ENCODE assay signal across 8 mouse cellular contexts in genomic region chr17:11962808-11963207, GRCm38 (mm10).
A peak's percentile ranks its signal among the peaks of the same experiment; 100 is the strongest.
DNase-seq lines count a peak whose midpoint lies in the region; ATAC-seq and TF ChIP-seq lines count a peak whose summit lies in the region.

No protein-coding gene starts in this region.

- ATAC-seq in intestine, embryonic 14.5 days (replicated peaks; ENCODE audit: low FRiP score, low TSS enrichment, low read depth) = no peak
- ATAC-seq in intestine, postnatal 0 days = no peak

- H3K4me3 ChIP-seq in intestine, embryonic 14.5 days (ENCODE audit: low read depth, low read length) = no peak overlapping the region
- no peak overlapping the region for H3K4me3 ChIP-seq in intestine, postnatal 0 days (ENCODE audit: low read depth, low read length)

- WGBS in intestine, embryonic 14.5 days = 24% methylated on average over 11 of the region's 11 CpGs
- WGBS in intestine, postnatal 0 days = 21% methylated on average over 11 of the region's 11 CpGs

- no peaks in the 10 kb centered on the region for H3K36me3 ChIP-seq in intestine, embryonic 14.5 days (ENCODE audit: control insufficient read depth, insufficient read depth, low read length)
- no peaks in the 10 kb centered on the region for H3K36me3 ChIP-seq in intestine, postnatal 0 days (ENCODE audit: control insufficient read depth, insufficient read depth)

- no peaks in the 10 kb centered on the region for H3K27me3 ChIP-seq in intestine, embryonic 14.5 days (replicated peaks; ENCODE audit: control insufficient read depth, insufficient read depth, low read length)
- H3K27me3 ChIP-seq in intestine, postnatal 0 days (replicated peaks; ENCODE audit: control insufficient read depth, insufficient read depth, low read length) = no peaks in the 10 kb centered on the region

- H3K27ac ChIP-seq in intestine, embryonic 14.5 days (ENCODE audit: low read depth) = no peak overlapping the region
- no peak overlapping the region for H3K27ac ChIP-seq in intestine, postnatal 0 days (ENCODE audit: low read depth, low read length)

- DNase-seq in intestine, embryonic 14.5 days (ENCODE audit: low spot score) = no peak
- peak; percentile 63 for DNase-seq in adrenal gland, adult 2 months
- DNase-seq in gonadal fat pad, adult 2 months (ENCODE audit: low read depth) = peak; percentile 89
- DNase-seq in neural tube, embryonic 10.5 days (ENCODE audit: extremely low spot score, low spot score) = peak; percentile 32
- no peak for DNase-seq in lung, postnatal 14 days
- DNase-seq in testis, postnatal 10 days (ENCODE audit: low spot score) = no peak
- DNase-seq in adipocyte (ENCODE audit: low spot score) = no peak

- H3K4me2 ChIP-seq in intestine, embryonic 14.5 days (ENCODE audit: low read length) = peak overlapping the region; percentile 1
- H3K4me2 ChIP-seq in intestine, postnatal 0 days (replicated peaks; ENCODE audit: low read depth) = no peak overlapping the region

- H3K9ac ChIP-seq in intestine, embryonic 14.5 days (ENCODE audit: low read length) = no peak overlapping the region
- no peak overlapping the region for H3K9ac ChIP-seq in intestine, postnatal 0 days (ENCODE audit: low read depth, low read length)

- TF ChIP-seq CTCF in intestine, postnatal 0 days (IDR thresholded peaks at IDR 0.05; ENCODE audit: low read depth) = no peak

- H3K9me3 ChIP-seq in intestine, embryonic 14.5 days (ENCODE audit: control insufficient read depth, low read length) = peaks cover 5% of the 10 kb centered on the region; the same call in 1 of the 2 replicates
- no peaks in the 10 kb centered on the region for H3K9me3 ChIP-seq in intestine, postnatal 0 days (ENCODE audit: control insufficient read depth)

- H3K4me1 ChIP-seq in intestine, embryonic 14.5 days (replicated peaks; ENCODE audit: control insufficient read depth, insufficient read depth, low read length) = no peaks in the 10 kb centered on the region; the same call in 1 of the 2 replicates
- H3K4me1 ChIP-seq in intestine, postnatal 0 days (replicated peaks; ENCODE audit: control insufficient read depth, insufficient read depth, low read length) = no peaks in the 10 kb centered on the region; the same call in 1 of the 2 replicates

Comparison
In these comparisons a context has a peak if more than half of its experiments do, and no peak if none do; other contexts are left out.
1. DNase-seq: peak in adrenal gland, adult 2 months (single experiment), gonadal fat pad, adult 2 months (single experiment) and neural tube, embryonic 10.5 days (single experiment); none in intestine, embryonic 14.5 days (single experiment), lung, postnatal 14 days (single experiment), testis, postnatal 10 days (single experiment) and adipocyte (single experiment).